ENCODE assay signal across 21 mouse cellular contexts in the genomic region with DNA sequence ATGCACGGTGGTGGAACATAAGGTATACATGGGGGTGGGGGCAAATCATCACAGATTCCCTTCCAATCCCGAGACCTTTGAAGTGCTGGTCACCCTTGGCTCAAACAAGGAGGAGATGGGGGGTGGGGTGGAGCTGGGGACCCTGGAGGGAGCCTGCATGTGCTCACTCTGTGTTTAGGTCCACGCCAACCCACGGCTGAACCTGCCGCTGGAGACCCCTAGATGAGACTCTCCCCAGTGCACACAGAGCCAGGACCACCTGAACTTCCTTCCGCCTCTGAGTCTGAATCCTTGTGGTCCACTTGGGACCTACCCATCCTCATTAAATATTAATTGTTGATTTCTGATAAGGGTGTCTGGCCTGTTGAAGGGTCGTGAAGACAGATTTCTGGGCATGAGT. TPM values are rescaled to one million over a fixed set of nuclear protein-coding genes. Genes with fewer than 3 reads are reported as not detected.
"Had no signal": no experiment of that assay in that cellular context is flagged by ENCODE, and none has a peak within 500 bp of the region (broad histone marks: within the 10 kb centered on the region; RNA-seq: fewer than 3 reads in every experiment).

No protein-coding gene starts in this region.

- H3K27ac ChIP-seq: kidney, embryonic 15.5 days; left cerebral cortex, adult 2 months; limb, embryonic 12.5 days; macrophage had no signal

- H3K4me3 ChIP-seq: kidney, embryonic 15.5 days; left cerebral cortex, adult 2 months; limb, embryonic 12.5 days had no signal

- H3K36me3 ChIP-seq: kidney, embryonic 15.5 days; limb, embryonic 12.5 days had no signal

- H3K9me3 ChIP-seq: kidney, embryonic 15.5 days; limb, embryonic 12.5 days had no signal

- H3K4me2 ChIP-seq: kidney, embryonic 15.5 days; limb, embryonic 12.5 days; lung, embryonic 14.5 days; midbrain, embryonic 11.5 days had no signal

- H3K27me3 ChIP-seq: kidney, embryonic 15.5 days; limb, embryonic 12.5 days had no signal

- H3K9ac ChIP-seq: kidney, embryonic 15.5 days; limb, embryonic 12.5 days; lung, embryonic 14.5 days had no signal

- DNase-seq: kidney, adult 11 months had no signal

RNA-seq across cellular contexts. Expression of a gene that starts 10.8 kb away (rescaled TPM):
- total RNA-seq: layer of hippocampus, postnatal 10 days; layer of hippocampus, postnatal 36 days; left cerebral cortex, adult 2 months; left cerebral cortex, postnatal 10 days; left cerebral cortex, postnatal 36 days; liver, adult 2 months; midbrain, postnatal 0 days had no signal
- polyA plus RNA-seq: kidney, embryonic 15.5 days; limb, embryonic 12.5 days; liver, adult 2 months; lung, embryonic 14.5 days; lung, postnatal 0 days; macrophage; midbrain, embryonic 11.5 days; midbrain, embryonic 14.5 days; neural tube, embryonic 11.5 days; neural tube, embryonic 14.5 days; spleen, adult 2 months; urinary bladder, adult 2 months had no signal

RNA-seq across cellular contexts. Expression of a gene that starts 19.2 kb away (rescaled TPM):
- total RNA-seq: layer of hippocampus, adult 8-10 months; layer of hippocampus, postnatal 10 days; layer of hippocampus, postnatal 36 days; left cerebral cortex, adult 2 months; left cerebral cortex, postnatal 10 days; left cerebral cortex, postnatal 36 days; liver, adult 2 months; megakaryocyte, adult 5-6 weeks; midbrain, postnatal 0 days had no signal
- polyA plus RNA-seq: midbrain, embryonic 14.5 days; spleen, adult 2 months; urinary bladder, adult 2 months had no signal
